ENCODE assay signal across 10 mouse cellular contexts in genomic region chr5:136563996-136564395, GRCm38 (mm10). TPM values are rescaled to one million over a fixed set of nuclear protein-coding genes. Genes with fewer than 3 reads are reported as not detected.
DNase-seq lines count a peak whose midpoint lies in the region; ATAC-seq and TF ChIP-seq lines count a peak whose summit lies in the region.
"Had no signal": no experiment of that assay in that cellular context is flagged by ENCODE, and none has a peak within 500 bp of the region (broad histone marks: within the 10 kb centered on the region; RNA-seq: fewer than 3 reads in every experiment).

No protein-coding gene starts in this region.

- no peak for TF ChIP-seq EP300 in heart, adult 2 months (IDR thresholded peaks at IDR 0.05; ENCODE audit: insufficient read depth, low read depth, low read length)

- no peak overlapping the region for H3K9ac ChIP-seq in heart, embryonic 16.5 days (ENCODE audit: low read length)
- H3K9ac ChIP-seq in heart, adult 2 months (ENCODE audit: low read depth, low read length), result no peak overlapping the region
- H3K9ac ChIP-seq in midbrain, postnatal 0 days (replicated peaks; ENCODE audit: low read length, poor library complexity, severe bottlenecking), result no peak overlapping the region
- no peak overlapping the region for H3K9ac ChIP-seq in forebrain, postnatal 0 days
- no peak overlapping the region for H3K9ac ChIP-seq in neural tube, embryonic 12.5 days

- no peak for ATAC-seq in heart, embryonic 16.5 days (replicated peaks; ENCODE audit: extremely low read depth, insufficient read depth, low FRiP score)
- no peak for ATAC-seq in midbrain, postnatal 0 days (ENCODE audit: low FRiP score)
- no peak for ATAC-seq in forebrain, postnatal 0 days
- ATAC-seq in neural tube, embryonic 12.5 days (ENCODE audit: low FRiP score, low read depth), result no peak

- WGBS in heart, embryonic 16.5 days, result 52% methylated on average over 3 of the region's 3 CpGs
- 73% methylated on average over 3 of the region's 3 CpGs for WGBS in heart, adult 2 months
- WGBS in midbrain, embryonic 10.5 days, result 48% methylated on average over 3 of the region's 3 CpGs
- 51% methylated on average over 3 of the region's 3 CpGs for WGBS in midbrain, postnatal 0 days
- WGBS in forebrain, postnatal 0 days, result 54% methylated on average over 3 of the region's 3 CpGs
- 73% methylated on average over 3 of the region's 3 CpGs for WGBS in neural tube, embryonic 12.5 days

- H3K9me3 ChIP-seq in heart, embryonic 16.5 days (replicated peaks; ENCODE audit: control insufficient read depth, low read length), result no peaks in the 10 kb centered on the region
- H3K9me3 ChIP-seq in midbrain, embryonic 10.5 days (replicated peaks), result no peaks in the 10 kb centered on the region
- no peaks in the 10 kb centered on the region for H3K9me3 ChIP-seq in midbrain, postnatal 0 days (ENCODE audit: low read length)
- H3K9me3 ChIP-seq in forebrain, postnatal 0 days (ENCODE audit: low read length), result no peaks in the 10 kb centered on the region
- H3K9me3 ChIP-seq in neural tube, embryonic 12.5 days, result no peaks in the 10 kb centered on the region

- H3K4me1 ChIP-seq in heart, embryonic 16.5 days (ENCODE audit: control insufficient read depth, insufficient read depth, low read length), result peaks cover 14% of the 10 kb centered on the region
- peaks cover 6% of the 10 kb centered on the region for H3K4me1 ChIP-seq in heart, adult 2 months (ENCODE audit: control insufficient read depth, insufficient read depth, low read length)
- peaks cover 50% of the 10 kb centered on the region for H3K4me1 ChIP-seq in midbrain, embryonic 10.5 days
- H3K4me1 ChIP-seq in midbrain, postnatal 0 days (ENCODE audit: insufficient read depth, low read length), result peaks cover 10% of the 10 kb centered on the region; the same call in 1 of the 2 replicates
- H3K4me1 ChIP-seq in forebrain, postnatal 0 days (ENCODE audit: insufficient read depth), result no peaks in the 10 kb centered on the region
- peaks cover 30% of the 10 kb centered on the region for H3K4me1 ChIP-seq in neural tube, embryonic 12.5 days

- H3K79me2 ChIP-seq in heart, adult 2 months (replicated peaks; ENCODE audit: control insufficient read depth, insufficient read depth, low read length), result no peaks in the 10 kb centered on the region; the same call in none of the 2 replicates

- no peak overlapping the region for H3K4me3 ChIP-seq in heart, embryonic 16.5 days (ENCODE audit: low read length)
- no peak overlapping the region for H3K4me3 ChIP-seq in heart, adult 2 months
- peak overlapping the region; percentile 98 for H3K4me3 ChIP-seq in midbrain, embryonic 10.5 days
- no peak overlapping the region for H3K4me3 ChIP-seq in midbrain, postnatal 0 days (ENCODE audit: low read depth, low read length)
- H3K4me3 ChIP-seq in forebrain, postnatal 0 days (ENCODE audit: low read depth, low read length), result peak overlapping the region; percentile 80; the same call in 1 of the 2 replicates
- no peak overlapping the region for H3K4me3 ChIP-seq in neural tube, embryonic 12.5 days
- H3K4me3 ChIP-seq: erythroblast, embryonic 14.5 days had no signal

- no peaks in the 10 kb centered on the region for H3K27me3 ChIP-seq in heart, embryonic 16.5 days (ENCODE audit: control insufficient read depth, insufficient read depth, low read length)
- no peaks in the 10 kb centered on the region for H3K27me3 ChIP-seq in heart, adult 2 months (ENCODE audit: control insufficient read depth, insufficient read depth, low read length)
- H3K27me3 ChIP-seq in midbrain, embryonic 10.5 days (ENCODE audit: low read depth, poor library complexity, severe bottlenecking), result peaks cover 8% of the 10 kb centered on the region
- H3K27me3 ChIP-seq in midbrain, postnatal 0 days (ENCODE audit: insufficient read depth, low read length), result no peaks in the 10 kb centered on the region
- H3K27me3 ChIP-seq in forebrain, postnatal 0 days (ENCODE audit: insufficient read depth, low read length), result peaks cover 7% of the 10 kb centered on the region; the same call in 1 of the 2 replicates
- peaks cover 5% of the 10 kb centered on the region; the same call in 1 of the 2 replicates for H3K27me3 ChIP-seq in neural tube, embryonic 12.5 days (replicated peaks)

- H3K27ac ChIP-seq in heart, embryonic 16.5 days (ENCODE audit: low read length), result no peak overlapping the region
- no peak overlapping the region for H3K27ac ChIP-seq in heart, adult 2 months
- no peak overlapping the region for H3K27ac ChIP-seq in midbrain, embryonic 10.5 days (replicated peaks)
- H3K27ac ChIP-seq in midbrain, postnatal 0 days (ENCODE audit: low read depth, low read length), result no peak overlapping the region
- H3K27ac ChIP-seq in forebrain, postnatal 0 days (ENCODE audit: low read depth, low read length), result no peak overlapping the region
- no peak overlapping the region for H3K27ac ChIP-seq in neural tube, embryonic 12.5 days

- peak overlapping the region; percentile 95 for H3K4me2 ChIP-seq in heart, embryonic 16.5 days (ENCODE audit: low read depth, low read length)
- no peak overlapping the region for H3K4me2 ChIP-seq in midbrain, postnatal 0 days (ENCODE audit: low read depth, low read length, poor library complexity, severe bottlenecking)
- peak overlapping the region; percentile 93 for H3K4me2 ChIP-seq in forebrain, postnatal 0 days (ENCODE audit: low read depth)
- peak overlapping the region; percentile 99 for H3K4me2 ChIP-seq in neural tube, embryonic 12.5 days (replicated peaks)

- intact Hi-C loops in heart, adult 2 months (cut with DNase I), result loop anchor here (2.0 kb wide), 1 partner anchor 33 kb away; no protein-coding TSS in a partner anchor

- TF ChIP-seq CTCF in heart, adult 2 months (IDR thresholded peaks at IDR 0.05), result no peak
- no peak for TF ChIP-seq CTCF in midbrain, postnatal 0 days (IDR thresholded peaks at IDR 0.05)
- TF ChIP-seq CTCF in forebrain, postnatal 0 days (IDR thresholded peaks at IDR 0.05; ENCODE audit: low read depth), result no peak

- TF ChIP-seq POLR2A in heart, adult 2 months (IDR thresholded peaks at IDR 0.05; ENCODE audit: insufficient read depth, low read depth, low read length), result no peak

- H3K36me3 ChIP-seq in heart, embryonic 16.5 days (ENCODE audit: control insufficient read depth, insufficient read depth), result no peaks in the 10 kb centered on the region
- H3K36me3 ChIP-seq in heart, adult 2 months (ENCODE audit: control insufficient read depth, insufficient read depth, low read length), result no peaks in the 10 kb centered on the region
- no peaks in the 10 kb centered on the region for H3K36me3 ChIP-seq in midbrain, embryonic 10.5 days
- no peaks in the 10 kb centered on the region for H3K36me3 ChIP-seq in midbrain, postnatal 0 days (ENCODE audit: insufficient read depth, low read length)
- H3K36me3 ChIP-seq in forebrain, postnatal 0 days (ENCODE audit: insufficient read depth), result no peaks in the 10 kb centered on the region
- no peaks in the 10 kb centered on the region for H3K36me3 ChIP-seq in neural tube, embryonic 12.5 days

- no peak for DNase-seq in heart, adult 2 months
- no peak for DNase-seq in midbrain, embryonic 10.5 days (ENCODE audit: low spot score)
- DNase-seq in midbrain, postnatal 0 days (ENCODE audit: low spot score), result no peak
- DNase-seq in forebrain, postnatal 0 days, result no peak
- DNase-seq in Muller cell, postnatal 12 days (ENCODE audit: inconsistent ontology term), result no peak
- no peak for DNase-seq in layer of hippocampus, adult 9-11 months
- DNase-seq: cerebellum, adult 11-12 months had no signal

RNA-seq across cellular contexts. Expression of gene Cux1, which starts 3.3 kb away (rescaled TPM):
- polyA plus RNA-seq in heart, embryonic 16.5 days (2015; fragmentation: Nextera tagmentation; extraction: Ambion mirVana), result 87.6 and 89.0 TPM in 2 replicates
- total RNA-seq in heart, adult 2 months (2021), result 100 to 1,000 TPM in 1 of 2 experiments, 10 to 100 TPM in 1; 85.8 to 101 TPM
- 46.8 and 65.3 TPM in 2 replicates for polyA plus RNA-seq in heart, adult 2 months (2012; rRNA removed)
- 100 and 128 TPM in 2 replicates for polyA plus RNA-seq in midbrain, embryonic 10.5 days (2016; fragmentation: Nextera tagmentation; extraction: Ambion mirVana)
- 130 and 133 TPM in 2 replicates for total RNA-seq in midbrain, postnatal 0 days (2014; rRNA removed)
- polyA plus RNA-seq in midbrain, postnatal 0 days (2015; fragmentation: Nextera tagmentation; extraction: Ambion mirVana), result 89.0 and 97.9 TPM in 2 replicates
- total RNA-seq in forebrain, postnatal 0 days (2014; rRNA removed), result 124 and 141 TPM in 2 replicates
- 82.9 and 86.0 TPM in 2 replicates for polyA plus RNA-seq in forebrain, postnatal 0 days (2015; fragmentation: Nextera tagmentation; extraction: Ambion mirVana)
- polyA plus RNA-seq in neural tube, embryonic 12.5 days (2016; fragmentation: Nextera tagmentation; extraction: Ambion mirVana), result 117 and 118 TPM in 2 replicates

Comparison
In these comparisons a context has a peak if more than half of its experiments do, and no peak if none do; other contexts are left out.
1. H3K4me3 ChIP-seq: peak in midbrain, embryonic 10.5 days (single experiment) and forebrain, postnatal 0 days (single experiment); none in heart, embryonic 16.5 days (single experiment), heart, adult 2 months (single experiment), midbrain, postnatal 0 days (single experiment) and neural tube, embryonic 12.5 days (single experiment).